17 mouse cellular contexts compared by ENCODE assay signal in the genomic region with DNA sequence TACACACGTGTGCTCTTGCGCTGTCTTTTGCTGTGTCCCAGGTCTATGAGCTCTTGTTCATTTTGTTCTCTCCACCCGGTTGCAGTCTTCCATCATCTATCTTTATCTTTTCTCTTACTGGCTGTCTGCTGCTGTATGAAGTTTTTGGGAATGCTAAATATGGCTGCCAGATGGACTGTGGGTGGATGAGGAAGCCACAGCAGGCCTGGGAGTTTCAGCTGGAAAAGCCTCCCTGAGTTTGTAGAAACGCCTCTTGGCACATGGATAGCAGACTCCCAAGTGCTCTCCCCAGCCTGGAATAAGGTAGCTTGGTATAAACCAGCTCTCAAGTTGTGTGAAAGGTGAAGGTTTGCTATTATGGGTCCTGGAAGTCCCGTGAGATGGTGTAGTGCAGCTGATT. TPM values are rescaled to one million over a fixed set of nuclear protein-coding genes. Genes with fewer than 3 reads are reported as not detected.
DNase-seq lines count a peak whose midpoint lies in the region; ATAC-seq lines count a peak whose summit lies in the region.
"Had no signal": no experiment of that assay in that cellular context is flagged by ENCODE, and none has a peak within 500 bp of the region (broad histone marks: within the 10 kb centered on the region; RNA-seq: fewer than 3 reads in every experiment).

No protein-coding gene starts in this region.

- ATAC-seq in embryonic facial prominence, embryonic 14.5 days (ENCODE audit: low read depth), result no peak
- ATAC-seq in forebrain, embryonic 16.5 days, result no peak
- ATAC-seq in hindbrain, embryonic 16.5 days, result no peak

- no peaks in the 10 kb centered on the region for H3K4me1 ChIP-seq in embryonic facial prominence, embryonic 14.5 days (ENCODE audit: control insufficient read depth, insufficient read depth, low read length)
- H3K4me1 ChIP-seq in embryonic facial prominence, embryonic 10.5 days, result no peaks in the 10 kb centered on the region
- H3K4me1 ChIP-seq in forebrain, embryonic 16.5 days (replicated peaks; ENCODE audit: control insufficient read depth, insufficient read depth, low read length), result no peaks in the 10 kb centered on the region
- no peaks in the 10 kb centered on the region for H3K4me1 ChIP-seq in hindbrain, embryonic 16.5 days (ENCODE audit: control insufficient read depth, insufficient read depth, low read depth, low read length)
- H3K4me1 ChIP-seq: midbrain, embryonic 12.5 days; neural tube, embryonic 15.5 days had no signal

- H3K9ac ChIP-seq in embryonic facial prominence, embryonic 14.5 days (ENCODE audit: low read depth, low read length), result no peak overlapping the region
- no peak overlapping the region for H3K9ac ChIP-seq in forebrain, embryonic 16.5 days (replicated peaks; ENCODE audit: low read depth, low read length)
- no peak overlapping the region for H3K9ac ChIP-seq in hindbrain, embryonic 16.5 days (ENCODE audit: low read depth, low read length)
- H3K9ac ChIP-seq: midbrain, embryonic 12.5 days; neural tube, embryonic 15.5 days had no signal

- no peak overlapping the region for H3K27ac ChIP-seq in embryonic facial prominence, embryonic 14.5 days (replicated peaks; ENCODE audit: low read depth, low read length)
- no peak overlapping the region for H3K27ac ChIP-seq in embryonic facial prominence, embryonic 10.5 days (replicated peaks)
- H3K27ac ChIP-seq in forebrain, embryonic 16.5 days (ENCODE audit: low read length), result no peak overlapping the region
- no peak overlapping the region for H3K27ac ChIP-seq in hindbrain, embryonic 16.5 days (ENCODE audit: low read depth, low read length)
- H3K27ac ChIP-seq: macrophage; midbrain, embryonic 12.5 days; neural tube, embryonic 15.5 days had no signal

- DNase-seq in embryonic facial prominence, embryonic 14.5 days (ENCODE audit: low spot score), result peak; percentile 38
- DNase-seq in embryonic facial prominence, embryonic 10.5 days (ENCODE audit: low spot score), result no peak
- peak; percentile 79 to 92 for DNase-seq in layer of hippocampus, adult 18-20 months (ENCODE audit: low spot score in 2 of 2)
- peak; percentile 82 to 95 for DNase-seq in left cerebral cortex, adult 9 months (ENCODE audit: low spot score in 2 of 2)
- peak; percentile 96 for DNase-seq in telencephalon, adult 2 months (ENCODE audit: low read depth, low spot score)
- no peak for DNase-seq in Muller cell, postnatal 12 days (ENCODE audit: inconsistent ontology term)
- DNase-seq: adrenal gland, postnatal 14 days; cerebellum, postnatal 14 days; gastrocnemius, postnatal 25 days; heart, postnatal 36 days; liver; lung, adult 18-20 months had no signal

- H3K4me2 ChIP-seq in embryonic facial prominence, embryonic 14.5 days (ENCODE audit: low read depth, low read length), result no peak overlapping the region
- no peak overlapping the region for H3K4me2 ChIP-seq in forebrain, embryonic 16.5 days (ENCODE audit: low read length)
- no peak overlapping the region for H3K4me2 ChIP-seq in hindbrain, embryonic 16.5 days (ENCODE audit: low read length)
- H3K4me2 ChIP-seq: midbrain, embryonic 12.5 days; neural tube, embryonic 15.5 days had no signal

- H3K36me3 ChIP-seq in embryonic facial prominence, embryonic 14.5 days (ENCODE audit: control insufficient read depth, insufficient read depth, low read length), result peaks cover 64% of the 10 kb centered on the region
- peaks cover 80% of the 10 kb centered on the region for H3K36me3 ChIP-seq in embryonic facial prominence, embryonic 10.5 days (replicated peaks)
- peaks cover 7% of the 10 kb centered on the region; the same call in 1 of the 2 replicates for H3K36me3 ChIP-seq in forebrain, embryonic 16.5 days (ENCODE audit: control insufficient read depth, insufficient read depth)
- H3K36me3 ChIP-seq in hindbrain, embryonic 16.5 days (ENCODE audit: control insufficient read depth, insufficient read depth, low read length), result peaks cover 8% of the 10 kb centered on the region

- no peaks in the 10 kb centered on the region for H3K9me3 ChIP-seq in embryonic facial prominence, embryonic 14.5 days (ENCODE audit: control insufficient read depth, low read length)
- H3K9me3 ChIP-seq in embryonic facial prominence, embryonic 10.5 days, result no peaks in the 10 kb centered on the region
- no peaks in the 10 kb centered on the region for H3K9me3 ChIP-seq in forebrain, embryonic 16.5 days (ENCODE audit: control insufficient read depth, low read length)
- no peaks in the 10 kb centered on the region for H3K9me3 ChIP-seq in hindbrain, embryonic 16.5 days (ENCODE audit: control insufficient read depth, low read length)
- H3K9me3 ChIP-seq: midbrain, embryonic 12.5 days; neural tube, embryonic 15.5 days had no signal

- WGBS in embryonic facial prominence, embryonic 14.5 days, result 81% methylated on average over 5 of the region's 5 CpGs
- WGBS in embryonic facial prominence, embryonic 10.5 days, result 94% methylated on average over 5 of the region's 5 CpGs
- WGBS in forebrain, embryonic 16.5 days, result 91% methylated on average over 5 of the region's 5 CpGs
- WGBS in hindbrain, embryonic 16.5 days, result 96% methylated on average over 5 of the region's 5 CpGs

- H3K4me3 ChIP-seq in embryonic facial prominence, embryonic 14.5 days (ENCODE audit: low read depth, low read length), result no peak overlapping the region
- no peak overlapping the region for H3K4me3 ChIP-seq in embryonic facial prominence, embryonic 10.5 days
- no peak overlapping the region for H3K4me3 ChIP-seq in forebrain, embryonic 16.5 days (replicated peaks; ENCODE audit: low read length)
- H3K4me3 ChIP-seq in hindbrain, embryonic 16.5 days (ENCODE audit: low read length), result no peak overlapping the region
- H3K4me3 ChIP-seq: midbrain, embryonic 12.5 days; neural tube, embryonic 15.5 days had no signal

- no peaks in the 10 kb centered on the region for H3K27me3 ChIP-seq in embryonic facial prominence, embryonic 14.5 days (replicated peaks; ENCODE audit: control insufficient read depth, insufficient read depth, low read length)
- H3K27me3 ChIP-seq in embryonic facial prominence, embryonic 10.5 days (replicated peaks; ENCODE audit: low read depth, poor library complexity, severe bottlenecking), result no peaks in the 10 kb centered on the region
- no peaks in the 10 kb centered on the region for H3K27me3 ChIP-seq in forebrain, embryonic 16.5 days (replicated peaks; ENCODE audit: control insufficient read depth, insufficient read depth, low read length)
- H3K27me3 ChIP-seq in hindbrain, embryonic 16.5 days (replicated peaks; ENCODE audit: control insufficient read depth, insufficient read depth, low read length), result no peaks in the 10 kb centered on the region
- H3K27me3 ChIP-seq: midbrain, embryonic 12.5 days; neural tube, embryonic 15.5 days had no signal

RNA-seq across cellular contexts. Expression of gene Usp42, which starts 41.2 kb away (rescaled TPM):
- polyA plus RNA-seq in embryonic facial prominence, embryonic 14.5 days (2014; fragmentation: Nextera tagmentation; extraction: Ambion mirVana), result 18.1 and 19.2 TPM in 2 replicates
- 30.1 and 31.9 TPM in 2 replicates for polyA plus RNA-seq in embryonic facial prominence, embryonic 10.5 days (2016; fragmentation: Nextera tagmentation; extraction: Ambion mirVana)
- 10 to 100 TPM; 20.7 to 21.3 TPM for total RNA-seq in layer of hippocampus, adult 18-20 months (2021)
- 27.5 and 28.5 TPM in 2 replicates for polyA plus RNA-seq in forebrain, embryonic 16.5 days (2015; fragmentation: Nextera tagmentation; extraction: Ambion mirVana)
- polyA plus RNA-seq in hindbrain, embryonic 16.5 days (2015; fragmentation: Nextera tagmentation; extraction: Ambion mirVana), result 21.8 and 23.0 TPM in 2 replicates

Comparison
In these comparisons a context has a peak if more than half of its experiments do, and no peak if none do; other contexts are left out.
1. DNase-seq: peak in embryonic facial prominence, embryonic 14.5 days (single experiment), layer of hippocampus, adult 18-20 months (2 of 2), left cerebral cortex, adult 9 months (2 of 2) and telencephalon, adult 2 months (single experiment); none in embryonic facial prominence, embryonic 10.5 days (single experiment) and Muller cell, postnatal 12 days (single experiment).